Mouse (Mus musculus) c-Kit-positive CD71-positive TER-119-positive erythroid progenitor cells, embryonic 14.5 days (primary cell): ENCODE data around the gene Hist1h4m.
"Not testable (repeated sequence)": the region's sequence is repeated elsewhere in the genome, so short reads cannot be mapped to it uniquely, and the experiment has no call there.

Source experiments
- DNase-seq: peaks from one replicate; pipeline ENCODE4 v3.0.0-alpha.2; 2013; ENCODE audit warnings: low spot score

Hist1h4m gene

GRCm38 (mm10) chr13:21811539-21811938 lies at the start of gene Hist1h4m:
Hist1h4m (plus strand) TSS chr13:21811746.
- DNase-seq = not testable (repeated sequence)

DNA sequence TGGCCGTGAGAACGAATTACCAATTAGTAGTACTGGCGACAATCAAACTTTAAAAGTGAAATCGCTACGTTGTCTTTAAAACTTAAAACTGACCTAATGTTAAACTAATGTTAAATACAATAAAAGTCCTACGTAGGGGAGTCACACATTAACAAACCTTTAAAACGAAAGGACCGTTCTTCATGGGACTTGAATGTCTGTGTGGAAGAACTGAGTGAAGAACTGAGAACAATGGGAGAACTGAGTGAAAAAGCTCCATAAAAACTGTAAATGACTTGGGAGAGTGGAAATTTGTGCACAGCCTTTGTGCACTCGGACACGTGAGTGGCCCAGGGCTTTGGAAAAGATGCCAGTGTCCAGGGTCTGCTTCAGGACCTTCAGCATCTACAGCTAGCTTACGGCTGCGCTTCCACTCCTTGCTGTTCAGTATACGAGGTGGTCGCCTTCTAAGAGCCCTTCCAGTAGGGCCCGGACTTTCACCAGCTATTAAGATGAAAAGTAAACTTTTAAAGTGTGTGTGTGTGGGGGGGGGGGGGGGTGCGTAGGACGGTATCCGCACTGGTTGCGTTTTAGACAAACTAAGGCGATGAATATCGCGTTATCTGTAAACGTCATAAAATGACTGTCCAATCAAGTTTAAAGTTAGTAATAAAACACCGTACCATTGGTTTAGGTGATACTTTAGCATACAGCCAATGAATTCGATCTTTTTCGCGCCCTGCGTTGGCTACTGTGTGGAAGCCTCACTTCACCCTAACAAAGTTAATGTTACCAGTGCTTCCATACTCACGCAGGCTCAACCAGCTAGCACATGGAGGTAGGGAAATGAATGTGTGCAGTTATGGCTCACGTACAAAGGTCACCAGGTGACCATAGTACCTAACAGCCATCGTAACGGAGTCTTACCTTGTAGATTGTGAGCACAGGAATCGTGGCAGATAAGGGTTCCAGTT lies 32.5 kb upstream of the Hist1h4m start:
- DNase-seq = peak; percentile 92

- DNase-seq = peak; percentile 93
Measured at GRCm38 (mm10) chr13:21779767-21780731, 31.5 kb upstream of the Hist1h4m start, which contains the start of gene Hist1h1b. Hist1h1b (minus strand) TSS chr13:21780625.

GRCm38 (mm10) chr13:21781021-21781555 lies 30.5 kb upstream of the Hist1h4m start:
- DNase-seq = peak; percentile 56

DNA sequence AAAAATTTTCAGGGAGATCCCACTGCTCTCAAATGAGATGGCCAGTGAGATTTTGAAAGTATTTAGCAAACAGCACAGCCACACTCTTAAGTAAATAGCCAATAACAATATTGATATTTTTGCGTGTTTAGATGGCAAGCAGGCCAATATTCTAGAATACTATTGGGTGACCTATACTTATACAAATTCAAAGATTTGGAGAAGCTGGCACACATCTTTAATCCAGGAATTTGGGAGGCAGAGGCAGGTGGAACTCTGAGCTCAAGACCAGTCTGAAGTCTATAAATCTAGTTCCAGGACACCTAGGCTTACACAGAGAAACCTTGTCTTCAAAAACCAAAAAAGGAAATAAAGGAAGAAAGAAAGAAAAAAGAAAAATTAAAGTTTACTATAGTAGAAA lies 29.9 kb upstream of the Hist1h4m start:
- DNase-seq = peak; percentile 37

DNA sequence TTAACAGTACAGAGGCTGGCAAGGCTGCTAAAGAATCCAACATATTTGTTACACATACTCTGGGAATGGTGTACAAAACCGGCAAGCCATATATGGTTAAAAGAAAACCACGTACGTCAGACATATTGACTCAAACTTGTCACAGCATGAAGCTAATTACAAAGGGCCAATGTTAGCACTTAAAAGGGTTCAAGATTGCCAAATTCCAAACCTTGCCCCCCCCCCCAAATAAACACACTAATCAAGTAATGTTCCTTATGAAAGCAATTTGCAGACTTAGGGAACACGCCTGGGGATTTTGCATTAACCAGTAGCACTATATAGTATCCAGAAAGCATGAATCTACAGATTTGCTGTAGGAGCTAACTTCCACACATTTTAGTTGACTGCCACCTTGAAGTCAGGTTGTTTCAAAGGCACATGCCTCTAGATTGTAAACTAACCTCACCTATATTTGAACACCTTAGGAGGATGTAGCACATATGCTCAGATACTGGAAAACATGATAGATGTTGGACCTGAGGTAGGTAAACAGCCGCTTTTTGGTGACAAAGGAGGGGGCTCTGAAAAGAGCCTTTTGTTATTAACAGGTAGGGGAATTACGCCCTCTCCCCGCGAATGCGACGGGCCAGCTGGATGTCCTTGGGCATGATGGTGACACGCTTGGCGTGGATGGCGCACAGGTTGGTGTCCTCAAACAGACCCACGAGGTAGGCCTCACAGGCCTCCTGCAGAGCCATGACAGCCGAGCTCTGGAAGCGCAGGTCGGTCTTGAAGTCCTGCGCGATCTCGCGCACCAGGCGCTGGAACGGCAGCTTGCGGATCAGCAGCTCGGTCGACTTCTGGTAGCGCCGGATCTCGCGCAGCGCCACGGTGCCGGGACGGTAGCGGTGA lies 28.9 kb upstream of the Hist1h4m start:
- DNase-seq = peak; percentile 78

GRCm38 (mm10) chr13:21783255-21783617 lies 28.3 kb upstream of the Hist1h4m start, which contains the start of gene Hist1h3i:
Hist1h3i (minus strand) TSS chr13:21783370.
- DNase-seq = peak; percentile 96

- peak; percentile 73 for DNase-seq
Measured at GRCm38 (mm10) chr13:21783734-21784161, 27.8 kb upstream of the Hist1h4m start.

GRCm38 (mm10) chr13:21784311-21784710 lies 27.2 kb upstream of the Hist1h4m start:
- no peak for DNase-seq

DNA sequence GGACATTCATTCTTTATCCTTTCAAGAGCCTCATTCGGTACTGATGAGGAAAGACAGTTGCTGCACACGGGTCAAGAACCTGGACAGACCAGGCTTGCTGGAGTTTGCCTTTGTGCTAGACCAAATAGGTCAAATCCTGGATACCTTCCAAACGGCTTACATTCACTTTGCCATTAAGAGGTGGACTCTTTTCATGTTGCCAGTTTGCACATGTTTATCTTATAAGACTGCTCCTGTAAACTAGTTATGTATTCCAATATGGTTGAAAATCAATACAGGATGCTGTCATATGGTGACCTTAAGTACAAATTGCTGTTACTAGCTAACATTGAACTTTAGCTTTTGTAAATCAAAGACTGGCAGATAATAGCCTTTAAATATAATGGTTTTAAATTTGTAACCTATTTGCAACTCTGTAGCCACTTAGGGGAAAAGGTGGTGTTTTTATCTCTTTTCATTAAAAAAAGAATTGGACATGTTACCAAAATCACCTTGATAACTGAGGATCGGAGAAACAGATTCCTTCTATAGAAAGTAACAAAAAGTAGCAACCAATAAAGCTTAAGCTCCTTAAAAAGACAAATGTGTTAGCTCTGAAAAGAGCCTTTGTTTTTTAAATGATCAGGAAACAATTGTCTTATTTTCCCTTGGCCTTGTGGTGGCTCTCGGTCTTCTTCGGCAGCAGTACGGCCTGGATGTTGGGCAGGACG lies 25.2 kb upstream of the Hist1h4m start:
- DNase-seq = peak; percentile 74

GRCm38 (mm10) chr13:21786899-21787629 lies 24.5 kb upstream of the Hist1h4m start, which contains the start of the genes Hist1h2an and Hist1h2bp:
Hist1h2an (minus strand) TSS chr13:21787218.
Hist1h2bp (plus strand) TSS chr13:21787461.
- DNase-seq = peak; percentile 98

DNA sequence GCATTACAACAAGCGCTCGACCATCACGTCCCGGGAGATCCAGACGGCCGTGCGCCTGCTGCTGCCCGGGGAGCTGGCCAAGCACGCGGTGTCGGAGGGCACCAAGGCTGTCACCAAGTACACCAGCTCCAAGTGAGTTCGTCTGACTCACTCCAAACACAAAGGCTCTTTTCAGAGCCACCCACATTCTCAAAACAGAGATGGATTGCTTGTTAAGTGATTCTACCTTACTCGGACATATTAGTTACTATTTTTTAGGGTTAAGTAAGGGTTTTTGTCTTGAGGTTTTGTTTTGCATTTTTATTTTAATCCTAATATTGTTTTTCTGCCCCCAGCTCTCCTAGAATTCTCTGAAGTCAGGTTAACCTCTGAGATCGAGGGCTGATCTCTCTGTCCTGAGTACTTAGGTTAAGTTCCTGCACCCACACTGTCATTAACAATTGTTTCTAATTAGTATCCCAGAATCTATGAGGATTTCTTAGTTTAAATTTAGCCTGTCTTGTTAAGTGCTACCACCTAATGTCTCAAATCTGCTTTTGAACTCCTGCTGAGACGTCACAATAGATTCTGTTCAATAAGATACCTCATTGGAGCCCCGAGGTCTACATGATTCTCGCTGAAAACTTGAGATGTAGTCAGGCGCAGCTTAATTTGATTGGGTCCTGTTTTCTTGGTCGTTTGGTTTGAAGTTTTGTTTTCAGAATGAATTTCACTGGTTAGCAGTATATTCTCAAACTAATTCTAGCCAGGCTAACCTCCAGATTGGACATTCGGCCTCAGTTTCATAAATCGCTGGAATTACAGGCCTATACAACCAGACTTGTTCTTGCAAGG lies 23.6 kb upstream of the Hist1h4m start:
- peak; percentile 60 for DNase-seq

DNA sequence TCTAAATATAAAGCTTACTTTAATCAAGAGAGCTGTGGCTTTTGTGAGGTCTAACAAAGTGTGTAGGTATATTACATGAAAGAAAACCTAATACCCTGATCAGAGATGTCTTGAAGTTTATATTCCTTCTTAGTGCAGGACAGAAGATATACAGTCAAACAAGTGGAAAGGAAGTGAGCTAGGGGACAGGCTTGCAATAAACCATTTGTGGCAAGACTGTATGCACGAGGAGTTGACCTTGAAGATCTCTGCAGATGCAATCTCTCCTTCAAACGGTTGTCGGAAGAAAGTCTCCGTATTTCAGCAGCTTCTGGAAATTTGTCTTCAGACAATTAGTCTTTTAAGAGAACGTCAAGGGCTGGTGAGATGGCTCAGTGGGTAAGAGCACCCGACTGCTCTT lies 21.6 kb upstream of the Hist1h4m start:
- no peak for DNase-seq

GRCm38 (mm10) chr13:21790601-21791283 lies 20.8 kb upstream of the Hist1h4m start:
- DNase-seq = no peak

DNA sequence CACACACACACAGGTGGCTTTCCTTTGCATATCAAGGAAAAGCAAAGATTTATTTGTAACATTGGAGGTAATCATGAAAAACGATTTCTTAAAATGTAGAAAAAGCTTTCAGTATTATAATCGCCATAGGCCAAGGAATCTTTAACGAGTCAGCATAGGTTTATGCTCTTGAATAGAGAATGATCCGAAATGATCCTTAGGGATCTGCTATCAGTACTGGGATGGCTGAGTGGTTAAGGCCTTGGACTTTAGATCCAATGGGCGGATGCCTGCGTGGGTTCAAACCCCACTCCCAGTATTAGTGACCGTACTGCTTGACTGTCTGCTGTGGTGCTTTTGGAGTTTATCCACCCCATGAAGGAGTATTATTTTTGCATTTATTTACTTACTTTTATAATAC lies 16.0 kb upstream of the Hist1h4m start:
- no peak for DNase-seq

GRCm38 (mm10) chr13:21797163-21797562 lies 14.4 kb upstream of the Hist1h4m start:
- DNase-seq = not testable (repeated sequence)

DNA sequence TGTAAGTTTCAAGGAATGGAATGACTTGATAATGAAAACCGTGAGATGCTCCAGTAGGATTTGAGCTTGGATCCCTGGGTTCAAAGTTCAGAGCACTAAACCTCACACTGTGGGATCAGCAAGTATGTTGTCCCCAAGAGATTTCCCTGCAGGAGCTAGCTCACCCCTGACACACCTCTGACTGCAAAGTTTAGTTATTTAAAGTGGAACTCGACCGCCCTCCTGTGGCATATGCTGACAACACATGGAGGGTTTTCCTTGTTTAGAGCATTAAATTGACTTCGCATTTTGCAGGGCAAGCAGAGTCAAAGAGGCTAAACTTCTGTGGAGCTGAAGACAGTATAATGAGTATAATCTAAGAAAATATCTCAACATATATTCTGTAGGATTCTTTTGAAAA lies 8.5 kb upstream of the Hist1h4m start:
- DNase-seq = not testable (repeated sequence)

- DNase-seq = not testable (repeated sequence)
Measured at GRCm38 (mm10) chr13:21810073-21810472, 1.5 kb upstream of the Hist1h4m start, which contains the start of the genes Hist1h2bq and Hist1h2ao. Hist1h2bq (minus strand) TSS chr13:21810197. Hist1h2ao (plus strand) TSS chr13:21810465.
